Mouse (Mus musculus) liver, embryonic 15.5 days (tissue): Measurements from ENCODE around the gene Csnk2a1. TPM values are rescaled to one million over a fixed set of nuclear protein-coding genes. Genes with fewer than 3 reads are reported as not detected.

Experiments
- ATAC-seq: fragments of 200-750 bp; cut with Nextera tagmentation; 2 replicates; pipeline ENCODE4 v1.8.0; 2017; ENCODE audit warnings: moderate number of reproducible peaks, mild to moderate bottlenecking, moderate library complexity; ENCODE audit not compliant: insufficient read depth
- H3K27ac ChIP-seq: fragments of 300-500 bp; sonication (generic); replicated peaks from 2 replicates; pipeline ENCODE4 v1.5.1; 2015; ENCODE audit warnings: mild to moderate bottlenecking, inconsistent platforms
- H3K27me3 ChIP-seq: fragments of 300-500 bp; sonication (generic); 2 replicates; pipeline ENCODE4 v1.6.1; 2015; ENCODE audit warnings: mild to moderate bottlenecking, inconsistent platforms
- H3K36me3 ChIP-seq: fragments of 300-500 bp; sonication (generic); replicated peaks from 2 replicates; pipeline ENCODE4 v1.6.1; 2015; ENCODE audit warnings: moderate library complexity, mild to moderate bottlenecking, inconsistent platforms
- H3K4me1 ChIP-seq: fragments of 300-500 bp; sonication (generic); replicated peaks from 2 replicates; pipeline ENCODE4 v1.6.1; 2015; ENCODE audit warnings: inconsistent platforms
- H3K4me2 ChIP-seq: fragments of 300-500 bp; sonication (generic); 2 replicates; pipeline ENCODE4 v1.6.1; 2015; ENCODE audit warnings: moderate library complexity, mild to moderate bottlenecking, inconsistent platforms
- H3K4me3 ChIP-seq: fragments of 300-500 bp; sonication (generic); replicated peaks from 2 replicates; pipeline ENCODE4 v1.5.1; 2015; ENCODE audit warnings: mild to moderate bottlenecking, inconsistent platforms
- H3K9ac ChIP-seq: fragments of 300-500 bp; sonication (generic); 2 replicates; pipeline ENCODE4 v1.6.1; 2015; ENCODE audit warnings: moderate library complexity, mild to moderate bottlenecking, inconsistent platforms
- H3K9me3 ChIP-seq: fragments of 300-500 bp; sonication (generic); replicated peaks from 2 replicates; pipeline ENCODE4 v1.6.1; 2016; ENCODE audit warnings: inconsistent platforms
- WGBS: fragments of 180-500 bp; shearing (Covaris S2); methylation state at CpG from one replicate; pipeline ENCODE4 v1.1.7; 2015; ENCODE audit warnings: mixed read lengths; ENCODE audit not compliant: insufficient replicate concordance; 5-methylcytosine and 5-hydroxymethylcytosine counted together
- polyA plus RNA-seq: library from polyadenylated mRNA; unstranded; fragments of >200 nt; fragmentation: Nextera tagmentation; extraction: Ambion mirVana; gene quantifications from 2 replicates; pipeline ENCODE4 v1.2.1, GENCODE M21; 2015

Gene Csnk2a1
- polyA plus RNA-seq, 1 experiment from 2014 or later, result 34.8 TPM

DNA sequence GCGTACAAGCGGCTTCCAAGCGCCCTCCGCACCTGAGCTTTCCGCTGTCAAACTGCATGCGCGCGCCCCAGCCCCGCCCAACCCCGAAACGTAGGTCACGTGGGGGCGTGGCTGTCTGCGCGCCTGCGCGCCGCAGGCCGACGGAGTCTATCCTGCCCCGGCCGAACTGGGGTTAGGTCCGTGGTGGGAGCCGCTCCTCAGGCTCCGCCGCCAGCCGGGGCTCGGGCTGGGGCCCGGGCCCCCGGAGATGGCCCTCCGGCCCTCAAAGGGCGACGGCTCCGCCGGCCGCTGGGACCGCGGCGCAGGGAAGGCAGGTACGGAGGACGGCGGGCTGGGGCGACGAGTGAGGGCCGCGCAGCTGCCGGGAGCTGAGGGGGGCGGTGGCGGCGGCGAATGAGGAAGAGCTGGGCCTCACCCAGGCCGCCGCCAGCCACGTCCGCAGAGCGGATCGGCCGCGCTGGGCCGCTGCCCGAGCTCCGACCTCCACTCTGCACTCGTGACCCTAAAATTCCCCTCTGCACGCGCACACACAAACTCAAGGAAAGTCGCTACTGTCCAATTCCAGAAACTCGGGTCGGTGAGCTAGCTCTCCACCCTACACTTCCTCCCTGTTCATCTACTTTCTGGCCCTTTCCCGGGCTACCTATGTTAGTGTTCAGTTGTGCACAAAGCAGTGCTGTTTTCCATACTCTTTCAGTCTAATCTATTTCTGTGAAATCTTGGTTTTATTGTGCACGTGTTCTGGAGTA is 67.3 kb downstream of the Csnk2a1 start, which contains the start of gene Tbc1d20:
Tbc1d20 (plus strand) TSS at position 102 of the 749 bp plus-strand sequence.
- ATAC-seq, result peak; percentile 97
- WGBS, result under 1% methylated on average over 68 of the region's 70 CpGs
- H3K36me3 ChIP-seq, result no peaks in the 10 kb centered on the region; the same call in 1 of the 2 replicates

DNA sequence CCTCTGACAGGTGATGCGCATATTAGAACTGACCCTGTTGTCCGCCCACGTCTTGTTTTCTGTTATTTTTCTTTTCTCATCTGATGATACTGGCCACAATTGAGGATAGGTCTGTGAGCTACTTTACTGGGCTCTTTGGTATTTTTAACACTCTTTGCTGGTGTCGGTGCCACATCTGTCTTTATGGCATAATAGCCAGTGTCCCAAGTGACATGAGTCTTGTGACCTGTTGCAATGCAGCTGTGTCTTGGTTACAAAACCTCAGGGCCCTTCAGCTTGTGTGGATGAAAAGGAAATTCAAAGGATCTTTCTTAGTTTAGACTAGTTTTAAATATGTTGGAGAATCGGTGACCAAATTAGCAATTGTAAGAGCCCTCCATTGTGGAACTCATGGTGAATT is 67.9 kb downstream of the Csnk2a1 start:
- H3K4me1 ChIP-seq, result peaks cover 42% of the 10 kb centered on the region
- H3K9ac ChIP-seq, result peak overlapping the region; percentile 95
- no peaks in the 10 kb centered on the region for H3K9me3 ChIP-seq
- no peaks in the 10 kb centered on the region; the same call in 1 of the 2 replicates for H3K36me3 ChIP-seq
- WGBS, result 34% methylated on average over 5 of the region's 5 CpGs
- no peak for ATAC-seq
- peak overlapping the region; percentile 90 for H3K4me2 ChIP-seq
- no peak overlapping the region; the same call in 1 of the 2 replicates for H3K27ac ChIP-seq
- peak overlapping the region; percentile 84 for H3K4me3 ChIP-seq
- H3K27me3 ChIP-seq, result no peaks in the 10 kb centered on the region

More for the DNA sequence above, 67.3 kb downstream of the Csnk2a1 start, which contains the start of gene Tbc1d20:
- Histone ChIP-seq H3K4me2 (peak within 1 kb of the TSS; percentile 90), H3K4me3 (peak within 1 kb of the TSS; percentile 84), H3K9ac (peak within 1 kb of the TSS; percentile 95), H3K9me3 (no peaks in the 10 kb centered on the region), H3K27me3 (no peaks in the 10 kb centered on the region), H3K4me1 (peaks cover 42% of the 10 kb centered on the region), H3K27ac (peak within 1 kb of the TSS; percentile 88)

GRCm38 (mm10) chr2:152302862-152303261 is 76.2 kb downstream of the Csnk2a1 start:
- Histone ChIP-seq H3K4me3 (no peak overlapping the region), H3K9ac (no peak overlapping the region), H3K4me2 (no peak overlapping the region), H3K27ac (no peak overlapping the region), H3K9me3 (no peaks in the 10 kb centered on the region), H3K27me3 (no peaks in the 10 kb centered on the region), H3K4me1 (peaks cover 13% of the 10 kb centered on the region; the same call in 1 of the 2 replicates), H3K36me3 (peaks cover 57% of the 10 kb centered on the region)
- 73% methylated on average over 2 of the region's 2 CpGs for WGBS
- no peak for ATAC-seq

- ATAC-seq, result no peak
- Histone ChIP-seq H3K36me3 (peaks cover 66% of the 10 kb centered on the region), H3K4me1 (peaks cover 7% of the 10 kb centered on the region; the same call in 1 of the 2 replicates), H3K4me2 (no peak overlapping the region), H3K9ac (no peak overlapping the region), H3K27ac (no peak overlapping the region), H3K9me3 (no peaks in the 10 kb centered on the region), H3K27me3 (no peaks in the 10 kb centered on the region), H3K4me3 (no peak overlapping the region)
- WGBS, result 69% methylated on average over 5 of the region's 5 CpGs
Observed at GRCm38 (mm10) chr2:152303781-152304180, 77.1 kb downstream of the Csnk2a1 start.

- H3K4me1 ChIP-seq, result peaks cover 7% of the 10 kb centered on the region; the same call in 1 of the 2 replicates
- H3K4me2 ChIP-seq, result no peak overlapping the region
- H3K4me3 ChIP-seq, result no peak overlapping the region
- no peaks in the 10 kb centered on the region for H3K27me3 ChIP-seq
- peaks cover 83% of the 10 kb centered on the region for H3K36me3 ChIP-seq
- no peaks in the 10 kb centered on the region for H3K9me3 ChIP-seq
- H3K27ac ChIP-seq, result no peak overlapping the region
- no peak for ATAC-seq
- 81% methylated on average over 6 of the region's 6 CpGs for WGBS
- H3K9ac ChIP-seq, result no peak overlapping the region
Observed at GRCm38 (mm10) chr2:152305480-152305879, 78.8 kb downstream of the Csnk2a1 start.

- Histone ChIP-seq H3K4me2 (no peak overlapping the region), H3K27me3 (no peaks in the 10 kb centered on the region), H3K4me1 (peaks cover 7% of the 10 kb centered on the region; the same call in 1 of the 2 replicates), H3K36me3 (peaks cover 94% of the 10 kb centered on the region), H3K4me3 (no peak overlapping the region), H3K27ac (no peak overlapping the region), H3K9ac (no peak overlapping the region), H3K9me3 (no peaks in the 10 kb centered on the region)
- no peak for ATAC-seq
- 86% methylated on average over 3 of the region's 3 CpGs for WGBS
Observed at GRCm38 (mm10) chr2:152307186-152307585, 80.5 kb downstream of the Csnk2a1 start.

DNA sequence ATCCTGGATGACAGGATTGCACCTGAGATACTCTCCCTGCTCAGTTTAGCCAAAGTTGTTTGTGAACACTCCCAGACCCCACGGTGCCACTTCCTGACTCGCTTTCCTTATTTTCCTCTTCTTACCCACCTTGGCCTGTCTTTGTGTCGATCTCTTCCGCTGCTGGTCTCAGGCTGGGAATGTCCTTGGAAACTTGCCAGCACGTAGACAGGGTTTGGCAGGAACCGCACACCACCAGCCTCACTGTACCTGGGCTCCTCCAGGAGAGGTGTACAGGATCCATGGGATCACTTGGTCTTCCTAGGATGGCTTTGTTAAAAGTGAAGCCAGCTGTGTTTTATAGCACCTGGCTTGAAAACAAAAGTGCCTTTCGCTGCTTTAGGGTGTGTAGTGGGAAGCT is 86.4 kb downstream of the Csnk2a1 start:
- no peaks in the 10 kb centered on the region for H3K4me1 ChIP-seq
- no peaks in the 10 kb centered on the region for H3K9me3 ChIP-seq
- H3K27me3 ChIP-seq, result no peaks in the 10 kb centered on the region
- no peak overlapping the region for H3K4me2 ChIP-seq
- peaks cover 96% of the 10 kb centered on the region for H3K36me3 ChIP-seq
- H3K27ac ChIP-seq, result no peak overlapping the region
- H3K4me3 ChIP-seq, result no peak overlapping the region
- H3K9ac ChIP-seq, result no peak overlapping the region
- no peak for ATAC-seq
- WGBS, result 82% methylated on average over 7 of the region's 7 CpGs

GRCm38 (mm10) chr2:152313926-152314325 is 87.3 kb downstream of the Csnk2a1 start:
- no peak overlapping the region for H3K4me2 ChIP-seq
- H3K4me3 ChIP-seq, result no peak overlapping the region
- no peak overlapping the region for H3K9ac ChIP-seq
- H3K27me3 ChIP-seq, result no peaks in the 10 kb centered on the region
- no peak overlapping the region for H3K27ac ChIP-seq
- no peaks in the 10 kb centered on the region for H3K4me1 ChIP-seq
- ATAC-seq, result no peak
- peaks cover 96% of the 10 kb centered on the region for H3K36me3 ChIP-seq
- 82% methylated on average over 6 of the region's 6 CpGs for WGBS
- no peaks in the 10 kb centered on the region for H3K9me3 ChIP-seq

- no peak overlapping the region for H3K4me3 ChIP-seq
- no peaks in the 10 kb centered on the region for H3K4me1 ChIP-seq
- whole genome bisulfite sequencing, result 74% methylated on average over 6 of the region's 6 CpGs
- no peaks in the 10 kb centered on the region for H3K27me3 ChIP-seq
- peaks cover 93% of the 10 kb centered on the region for H3K36me3 ChIP-seq
- H3K4me2 ChIP-seq, result no peak overlapping the region
- H3K27ac ChIP-seq, result no peak overlapping the region
- ATAC-seq, result no peak
- H3K9ac ChIP-seq, result no peak overlapping the region
- H3K9me3 ChIP-seq, result no peaks in the 10 kb centered on the region
Observed at GRCm38 (mm10) chr2:152317054-152317453, 90.4 kb downstream of the Csnk2a1 start.

DNA sequence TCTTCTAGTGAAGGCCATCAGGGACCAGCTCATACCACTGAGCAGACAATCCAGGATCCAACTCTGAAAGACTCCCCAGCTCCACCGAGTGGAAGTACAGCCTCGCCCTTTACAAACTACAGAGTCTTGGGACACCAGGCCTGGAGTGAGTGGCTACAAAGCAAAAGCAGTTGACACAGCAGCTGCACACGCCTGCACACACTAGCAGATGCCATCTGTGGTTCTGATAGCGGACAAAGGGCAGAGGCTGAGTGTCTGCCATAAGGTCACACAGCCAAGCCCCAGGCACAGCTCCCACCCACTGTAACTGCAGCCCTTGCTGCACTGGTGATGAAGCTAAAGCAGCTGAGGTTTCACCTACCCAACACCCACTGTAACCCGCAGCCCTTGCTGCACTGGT is 94.9 kb downstream of the Csnk2a1 start:
- Histone ChIP-seq H3K9me3 (no peaks in the 10 kb centered on the region), H3K9ac (no peak overlapping the region), H3K36me3 (peaks cover 94% of the 10 kb centered on the region), H3K27me3 (no peaks in the 10 kb centered on the region), H3K27ac (no peak overlapping the region), H3K4me3 (no peak overlapping the region), H3K4me2 (no peak overlapping the region), H3K4me1 (no peaks in the 10 kb centered on the region)
- no peak for ATAC-seq
- whole genome bisulfite sequencing, result 65% methylated on average over 5 of the region's 5 CpGs

GRCm38 (mm10) chr2:152322198-152322597 is 95.6 kb downstream of the Csnk2a1 start:
- Histone ChIP-seq H3K27ac (no peak overlapping the region), H3K4me3 (no peak overlapping the region), H3K9me3 (no peaks in the 10 kb centered on the region), H3K27me3 (no peaks in the 10 kb centered on the region), H3K9ac (no peak overlapping the region), H3K36me3 (peaks cover 94% of the 10 kb centered on the region), H3K4me1 (no peaks in the 10 kb centered on the region), H3K4me2 (no peak overlapping the region)
- ATAC-seq, result no peak
- WGBS, result 88% methylated on average over 6 of the region's 6 CpGs
